Mouse (Mus musculus) limb, embryonic 12.5 days (tissue): ENCODE measurements around the gene Mms22l. TPM values are rescaled to one million over a fixed set of nuclear protein-coding genes. Genes with fewer than 3 reads are reported as not detected.
"Not testable (repeated sequence)": the region's sequence is repeated elsewhere in the genome, so short reads cannot be mapped to it uniquely, and the experiment has no call there.

Experiments
- ATAC-seq: fragments of 200-750 bp; cut with Nextera tagmentation; 2 replicates; pipeline ENCODE4 v1.8.0; 2017; ENCODE audit warnings: low read depth, moderate TSS enrichment; ENCODE audit not compliant: insufficient number of reproducible peaks, insufficient read depth, low FRiP score, low TSS enrichment
- H3K27ac ChIP-seq: fragments of 300-500 bp; sonication (generic); 2 replicates; pipeline ENCODE4 v1.5.1; 2016; ENCODE audit warnings: mild to moderate bottlenecking, moderate library complexity
- H3K27me3 ChIP-seq: fragments of 300-500 bp; sonication (generic); 2 replicates; pipeline ENCODE4 v1.6.1; 2016; ENCODE audit warnings: mild to moderate bottlenecking, moderate library complexity
- H3K36me3 ChIP-seq: fragments of 300-500 bp; sonication (generic); 2 replicates; pipeline ENCODE4 v1.6.1; 2016; ENCODE audit warnings: mild to moderate bottlenecking, moderate library complexity
- H3K4me1 ChIP-seq: fragments of 300-500 bp; sonication (generic); replicated peaks from 2 replicates; pipeline ENCODE4 v1.6.1; 2016
- H3K4me2 ChIP-seq: fragments of 300-500 bp; sonication (generic); 2 replicates; pipeline ENCODE4 v1.6.1; 2016; ENCODE audit warnings: mild to moderate bottlenecking, moderate library complexity
- H3K4me3 ChIP-seq: fragments of 300-500 bp; sonication (generic); replicated peaks from 2 replicates; pipeline ENCODE4 v1.5.1; 2016; ENCODE audit warnings: mild to moderate bottlenecking
- H3K9ac ChIP-seq: fragments of 300-500 bp; sonication (generic); replicated peaks from 2 replicates; pipeline ENCODE4 v1.6.1; 2016; ENCODE audit warnings: mild to moderate bottlenecking, moderate library complexity
- H3K9me3 ChIP-seq: fragments of 300-500 bp; sonication (generic); 2 replicates; pipeline ENCODE4 v1.6.1; 2016; ENCODE audit warnings: mild to moderate bottlenecking, moderate library complexity
- WGBS: fragments of 180-500 bp; shearing (Covaris S2); methylation state at CpG from one replicate; pipeline ENCODE4 v1.1.7; 2016; 5-methylcytosine and 5-hydroxymethylcytosine counted together
- polyA plus RNA-seq: library from polyadenylated mRNA; unstranded; fragments of >200 nt; fragmentation: Nextera tagmentation; extraction: Ambion mirVana; gene quantifications from 2 replicates; pipeline ENCODE4 v1.2.1, GENCODE M21; 2016

Mms22l gene
- 39.0 and 40.1 TPM in 2 replicates for polyA plus RNA-seq

GRCm38 (mm10) chr4:24496116-24496952 is at the start of gene Mms22l:
Gene Mms22l, plus strand, starts transcription at chr4:24496451.
- H3K4me3 ChIP-seq: peak within 1 kb of the TSS; percentile 85
- no peaks in the 10 kb centered on the region for H3K27me3 ChIP-seq
- no peaks in the 10 kb centered on the region; the same call in 1 of the 2 replicates for H3K4me1 ChIP-seq
- ATAC-seq: peak; percentile 99
- under 1% methylated on average over 83 of the region's 83 CpGs for WGBS
- H3K9me3 ChIP-seq: no peaks in the 10 kb centered on the region
- peak within 1 kb of the TSS; percentile 70 for H3K4me2 ChIP-seq
- peak within 1 kb of the TSS; percentile 91 for H3K9ac ChIP-seq
- H3K36me3 ChIP-seq: peaks cover 13% of the 10 kb centered on the region
- peak within 1 kb of the TSS; percentile 99 for H3K27ac ChIP-seq

DNA sequence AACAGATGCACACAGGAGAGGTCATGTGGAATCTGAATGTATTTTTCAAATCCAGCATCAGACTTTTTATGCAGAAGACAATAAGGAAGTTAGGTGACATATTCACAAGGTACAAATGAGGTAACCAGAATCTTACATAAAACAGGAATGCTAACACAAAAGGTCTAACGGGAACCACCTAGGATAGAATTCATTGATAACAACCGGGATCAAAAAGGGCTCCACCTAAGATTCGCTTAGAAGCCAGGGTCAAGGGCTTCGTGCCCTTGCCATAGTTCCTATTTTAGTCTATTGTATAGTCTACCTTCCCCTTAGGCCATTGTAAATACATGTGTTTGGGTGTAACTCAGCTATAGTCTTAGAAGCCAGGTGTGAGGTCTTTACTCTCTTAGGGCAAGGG is 12.2 kb upstream of the Mms22l start:
- not testable (repeated sequence) for H3K4me1 ChIP-seq, H3K4me3 ChIP-seq, H3K9me3 ChIP-seq, H3K27me3 ChIP-seq, H3K9ac ChIP-seq, H3K36me3 ChIP-seq, ATAC-seq, H3K4me2 ChIP-seq, H3K27ac ChIP-seq
- WGBS: 93% methylated on average over 4 of the region's 4 CpGs

DNA sequence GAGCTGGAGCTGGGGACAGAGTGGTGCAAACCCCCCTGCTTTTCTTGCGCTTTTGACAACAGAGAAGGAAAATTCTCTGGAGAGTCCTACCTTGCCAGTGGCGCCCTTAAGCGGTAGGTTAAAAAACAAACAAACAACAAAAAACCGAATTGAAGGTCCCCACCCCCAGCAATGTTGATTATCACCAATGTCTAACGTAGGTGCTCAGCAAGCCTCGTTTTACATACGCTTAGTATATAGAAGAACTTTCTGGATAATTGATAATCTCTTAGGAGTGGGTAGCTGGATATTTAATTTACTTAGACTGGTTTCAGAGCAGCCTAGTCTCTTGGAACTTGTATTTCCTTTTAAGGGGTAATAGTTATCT is 685 bp downstream of the Mms22l start:
- peak; percentile 27; the same call in 1 of the 2 replicates for ATAC-seq
- Histone ChIP-seq H3K4me2 (peak overlapping the region; percentile 70), H3K4me3 (peak overlapping the region; percentile 85), H3K27me3 (no peaks in the 10 kb centered on the region), H3K9ac (peak overlapping the region; percentile 91), H3K36me3 (peaks cover 13% of the 10 kb centered on the region), H3K27ac (no peak overlapping the region; the same call in 1 of the 2 replicates), H3K4me1 (no peaks in the 10 kb centered on the region; the same call in 1 of the 2 replicates), H3K9me3 (no peaks in the 10 kb centered on the region)
- under 1% methylated on average over 7 of the region's 7 CpGs for WGBS

GRCm38 (mm10) chr4:24509195-24509594 is 12.9 kb downstream of the Mms22l start:
- Histone ChIP-seq H3K36me3 (peaks cover 62% of the 10 kb centered on the region), H3K27ac (no peak overlapping the region), H3K4me1 (no peaks in the 10 kb centered on the region), H3K4me3 (no peak overlapping the region), H3K9ac (no peak overlapping the region), H3K4me2 (no peak overlapping the region), H3K27me3 (no peaks in the 10 kb centered on the region), H3K9me3 (no peaks in the 10 kb centered on the region)
- no peak for ATAC-seq
- WGBS: 95% methylated on average over 3 of the region's 3 CpGs

DNA sequence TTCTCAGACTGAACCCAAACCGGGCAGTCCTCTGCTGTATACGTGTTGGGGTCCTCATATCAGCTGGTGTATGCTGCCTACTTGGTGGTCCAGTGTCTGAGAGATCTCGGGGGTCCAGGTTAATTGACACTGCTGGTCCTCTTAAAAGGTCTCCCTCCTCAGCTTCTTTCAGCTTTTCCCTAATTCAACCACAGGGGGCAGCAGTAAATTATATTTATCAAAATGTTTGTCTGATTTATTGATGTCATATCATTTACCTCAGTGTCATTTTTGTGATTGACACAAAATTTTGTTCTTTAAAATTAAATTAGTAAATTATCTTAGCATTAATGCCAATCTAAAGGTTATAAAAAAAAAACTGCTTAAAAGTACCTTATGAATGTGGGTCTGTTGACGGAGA is 40.7 kb downstream of the Mms22l start:
- H3K9ac ChIP-seq: no peak overlapping the region
- peaks cover 32% of the 10 kb centered on the region for H3K36me3 ChIP-seq
- H3K4me1 ChIP-seq: no peaks in the 10 kb centered on the region
- H3K4me2 ChIP-seq: no peak overlapping the region
- 77% methylated on average over 4 of the region's 4 CpGs for WGBS
- no peak overlapping the region for H3K27ac ChIP-seq
- no peaks in the 10 kb centered on the region for H3K27me3 ChIP-seq
- ATAC-seq: no peak
- no peak overlapping the region for H3K4me3 ChIP-seq
- no peaks in the 10 kb centered on the region for H3K9me3 ChIP-seq

- 84% methylated on average over 3 of the region's 3 CpGs for WGBS
- H3K27ac ChIP-seq: no peak overlapping the region
Measured at GRCm38 (mm10) chr4:24543421-24543820, 47.2 kb downstream of the Mms22l start.

DNA sequence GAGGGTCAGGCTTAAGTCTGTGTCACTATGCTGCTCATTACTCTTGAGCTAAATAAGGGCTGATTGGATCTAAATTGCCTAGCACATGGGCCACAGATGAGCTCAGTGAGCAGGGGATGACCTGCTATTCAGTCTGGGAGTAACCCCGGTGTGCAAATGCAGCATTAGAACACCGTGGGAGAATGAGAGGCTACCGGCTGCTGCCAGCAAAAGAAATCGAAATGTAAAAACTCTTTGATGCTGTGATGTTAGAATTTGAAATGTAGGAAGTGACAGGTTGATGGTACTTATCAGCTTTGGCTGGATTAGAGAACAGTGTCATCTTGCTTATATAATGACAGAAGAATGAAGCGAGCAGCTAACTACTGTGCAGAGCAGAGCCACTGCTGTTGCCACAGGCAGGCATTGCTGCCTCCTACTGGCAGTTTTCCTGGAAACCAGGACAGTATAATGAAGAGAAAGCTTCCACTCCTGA is 48.5 kb downstream of the Mms22l start:
- Histone ChIP-seq H3K4me3 (no peak overlapping the region), H3K27me3 (no peaks in the 10 kb centered on the region), H3K9me3 (no peaks in the 10 kb centered on the region), H3K36me3 (peaks cover 4% of the 10 kb centered on the region; the same call in 1 of the 2 replicates), H3K4me1 (no peaks in the 10 kb centered on the region), H3K4me2 (no peak overlapping the region), H3K9ac (no peak overlapping the region), H3K27ac (no peak overlapping the region)
- 28% methylated on average over 5 of the region's 5 CpGs for WGBS
- no peak for ATAC-seq

More at GRCm38 (mm10) chr4:24543421-24543820, 47.2 kb downstream of the Mms22l start:
- no peaks in the 10 kb centered on the region for H3K27me3 ChIP-seq
- H3K4me3 ChIP-seq: no peak overlapping the region
- H3K9me3 ChIP-seq: no peaks in the 10 kb centered on the region
- no peak overlapping the region for H3K9ac ChIP-seq
- H3K36me3 ChIP-seq: peaks cover 4% of the 10 kb centered on the region; the same call in 1 of the 2 replicates
- H3K4me1 ChIP-seq: no peaks in the 10 kb centered on the region
- ATAC-seq: no peak
- H3K4me2 ChIP-seq: no peak overlapping the region

DNA sequence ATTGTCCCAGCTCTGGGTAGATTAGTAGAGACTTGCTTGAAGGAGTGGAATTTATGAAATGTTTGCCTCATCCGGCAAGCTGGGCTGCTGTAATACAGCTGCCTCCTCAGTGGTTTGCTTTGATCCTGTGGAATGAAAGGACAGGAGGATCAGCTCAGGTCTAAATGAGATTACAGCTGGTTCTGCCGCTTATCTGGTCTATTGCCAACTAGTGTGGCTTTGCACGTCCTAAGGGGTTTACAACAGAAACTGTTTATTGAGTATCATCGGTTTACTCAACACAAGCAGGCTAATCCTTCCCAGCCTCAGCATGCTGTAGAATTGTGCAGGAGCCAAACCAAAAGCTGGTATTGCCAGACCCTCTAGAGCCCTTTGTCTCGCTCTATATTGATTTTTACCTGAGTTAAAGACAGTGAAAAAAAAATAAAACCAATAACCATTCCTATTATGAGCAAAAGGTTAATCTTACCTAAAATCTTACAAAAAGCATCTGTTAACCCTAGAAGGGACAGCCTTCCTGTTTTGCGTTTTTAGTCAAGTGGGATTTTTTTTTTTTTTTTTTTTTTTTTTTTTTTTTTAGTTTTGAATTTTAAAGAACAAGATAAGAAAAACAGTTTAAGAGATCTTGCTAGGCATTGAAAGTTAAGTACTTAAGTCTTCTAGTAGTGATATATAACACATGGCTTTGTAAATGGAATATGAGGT is 60.0 kb downstream of the Mms22l start:
- H3K4me1 ChIP-seq: peaks cover 9% of the 10 kb centered on the region
- H3K27me3 ChIP-seq: no peaks in the 10 kb centered on the region
- H3K9ac ChIP-seq: no peak overlapping the region
- no peak overlapping the region for H3K4me3 ChIP-seq
- no peaks in the 10 kb centered on the region for H3K36me3 ChIP-seq
- 33% methylated on average over 6 of the region's 6 CpGs for WGBS
- H3K4me2 ChIP-seq: no peak overlapping the region
- H3K9me3 ChIP-seq: no peaks in the 10 kb centered on the region
- no peak overlapping the region for H3K27ac ChIP-seq
- no peak for ATAC-seq

DNA sequence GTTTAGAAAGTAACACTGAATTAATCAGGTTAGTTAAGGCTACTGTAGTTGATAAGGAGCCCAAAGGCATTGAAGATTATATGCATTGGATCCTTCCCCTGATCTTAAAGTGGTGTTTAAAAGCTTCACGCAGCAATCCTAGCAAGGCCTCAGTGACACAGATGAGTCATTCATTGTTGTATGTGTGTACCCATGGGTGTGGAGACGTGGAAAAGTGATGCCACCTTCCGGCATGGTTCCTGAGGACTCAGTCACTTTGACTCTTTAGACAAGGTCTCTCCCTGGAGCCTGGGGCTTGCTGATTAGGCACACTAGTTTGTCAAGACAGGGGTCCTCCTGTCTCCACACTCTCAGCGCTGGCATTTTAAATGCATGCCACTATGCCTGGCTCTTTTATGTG is 60.9 kb downstream of the Mms22l start:
- Histone ChIP-seq H3K4me3 (no peak overlapping the region), H3K36me3 (no peaks in the 10 kb centered on the region)
- WGBS: 78% methylated on average over 4 of the region's 4 CpGs

GRCm38 (mm10) chr4:24568026-24568425 is 71.8 kb downstream of the Mms22l start:
- Histone ChIP-seq H3K27me3 (no peaks in the 10 kb centered on the region), H3K27ac (no peak overlapping the region), H3K4me1 (no peaks in the 10 kb centered on the region), H3K4me2 (no peak overlapping the region), H3K9me3 (no peaks in the 10 kb centered on the region), H3K36me3 (no peaks in the 10 kb centered on the region), H3K9ac (no peak overlapping the region), H3K4me3 (no peak overlapping the region)
- no peak for ATAC-seq
- WGBS: 47% methylated on average over 6 of the region's 6 CpGs

More for the DNA sequence above, 60.9 kb downstream of the Mms22l start:
- no peak overlapping the region for H3K27ac ChIP-seq
- no peak overlapping the region for H3K9ac ChIP-seq
- no peak overlapping the region for H3K4me2 ChIP-seq
- H3K4me1 ChIP-seq: peaks cover 9% of the 10 kb centered on the region
- no peaks in the 10 kb centered on the region for H3K9me3 ChIP-seq
- no peak for ATAC-seq
- H3K27me3 ChIP-seq: no peaks in the 10 kb centered on the region

DNA sequence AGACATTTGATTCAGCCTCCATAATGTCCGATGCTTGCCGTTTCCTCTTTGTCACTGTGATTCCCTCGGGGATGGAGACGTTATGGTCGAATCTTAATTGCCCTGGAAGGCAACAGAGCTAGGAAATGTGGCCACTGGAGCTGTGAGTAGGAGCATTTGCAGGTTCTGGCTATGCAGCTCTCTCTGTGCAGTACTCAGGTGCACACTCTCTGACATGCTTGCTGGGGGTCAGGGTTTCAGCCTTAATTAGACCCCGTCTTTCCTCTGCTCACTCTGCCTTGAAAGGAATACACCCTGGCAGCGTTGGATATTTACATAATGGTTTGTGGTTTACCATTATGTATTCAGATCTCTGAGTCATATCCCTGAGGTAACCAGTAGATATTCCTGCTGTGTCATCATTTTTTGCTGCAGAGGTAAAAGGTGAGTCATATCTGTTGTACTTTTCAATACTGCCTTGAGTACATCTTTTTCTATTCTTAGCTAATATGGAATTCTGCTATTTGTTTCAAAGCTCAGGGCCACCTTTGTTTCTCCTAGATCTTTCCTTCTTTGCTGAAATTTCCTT is 72.8 kb downstream of the Mms22l start:
- no peaks in the 10 kb centered on the region for H3K27me3 ChIP-seq
- no peak overlapping the region for H3K4me3 ChIP-seq
- no peak for ATAC-seq
- H3K36me3 ChIP-seq: no peaks in the 10 kb centered on the region
- H3K27ac ChIP-seq: no peak overlapping the region
- H3K4me1 ChIP-seq: no peaks in the 10 kb centered on the region
- no peak overlapping the region for H3K4me2 ChIP-seq
- WGBS: 86% methylated on average over 7 of the region's 7 CpGs
- no peaks in the 10 kb centered on the region for H3K9me3 ChIP-seq
- no peak overlapping the region for H3K9ac ChIP-seq
